Mouse (Mus musculus): ENCODE measurements around the gene Pdzd3.

GRCm38 (mm10) chr9:44199166-44199565, 52.1 kb downstream of the Pdzd3 start:
- TF ChIP-seq POLR2A (IDR thresholded peaks at IDR 0.05; ENCODE audit: borderline replicate concordance, low read depth, low read length) = no peak
- no peak for TF ChIP-seq CTCF (IDR thresholded peaks at IDR 0.05; ENCODE audit: low read depth, low read length)

All from bone marrow macrophage, adult 2 months (primary cell).